Mouse (Mus musculus): Measurements from ENCODE around the gene Lrch1. TPM values are rescaled to one million over a fixed set of nuclear protein-coding genes. Genes with fewer than 3 reads are reported as not detected.

Lrch1 gene
- polyA plus RNA-seq, 1 experiment = 11.5 TPM

- H3K27me3 ChIP-seq (ENCODE audit: control insufficient read depth, insufficient read depth, low read length) = no peaks in the 10 kb centered on the region
- H3K27ac ChIP-seq (ENCODE audit: insufficient read depth, low read length) = no peak overlapping the region
- WGBS = 63% methylated on average over 2 of the region's 2 CpGs
- H3K4me3 ChIP-seq (ENCODE audit: extremely low read depth, insufficient read depth, insufficient read length) = no peak overlapping the region
- DNase-seq (ENCODE audit: low read depth in 1 of 2, low spot score in 2 of 2) = no peak
- no peaks in the 10 kb centered on the region for H3K36me3 ChIP-seq (ENCODE audit: control insufficient read depth, insufficient read depth, low read length)
- TF ChIP-seq POLR2A (IDR thresholded peaks at IDR 0.05; ENCODE audit: low read depth, low read length) = no peak
- no peak for TF ChIP-seq CTCF (IDR thresholded peaks at IDR 0.05; ENCODE audit: extremely low read depth, insufficient read depth, insufficient read length, insufficient replicate concordance)
- H3K4me1 ChIP-seq (ENCODE audit: control insufficient read depth, insufficient read depth, insufficient read length) = peaks cover 9% of the 10 kb centered on the region; the same call in 1 of the 2 replicates
Measured at GRCm38 (mm10) chr14:74830591-74830990, 117.1 kb downstream of the Lrch1 start.

GRCm38 (mm10) chr14:74822757-74823680 lies 124.7 kb downstream of the Lrch1 start:
- Histone ChIP-seq H3K27ac (ENCODE audit: insufficient read depth, low read length) (no peak overlapping the region), H3K4me3 (ENCODE audit: extremely low read depth, insufficient read depth, insufficient read length) (no peak overlapping the region), H3K36me3 (ENCODE audit: control insufficient read depth, insufficient read depth, low read length) (peaks cover 5% of the 10 kb centered on the region), H3K27me3 (ENCODE audit: control insufficient read depth, insufficient read depth, low read length) (no peaks in the 10 kb centered on the region), H3K4me1 (ENCODE audit: control insufficient read depth, insufficient read depth, insufficient read length) (no peaks in the 10 kb centered on the region)
- 86% methylated on average over 7 of the region's 7 CpGs for WGBS
- TF ChIP-seq POLR2A (IDR thresholded peaks at IDR 0.05; ENCODE audit: low read depth, low read length) (no peak), CTCF (IDR thresholded peaks at IDR 0.05; ENCODE audit: extremely low read depth, insufficient read depth, insufficient read length, insufficient replicate concordance) (no peak)
- DNase-seq (ENCODE audit: low read depth in 1 of 2, low spot score in 2 of 2) = no peak

- no peak overlapping the region for H3K27ac ChIP-seq (ENCODE audit: insufficient read depth, low read length)
- H3K4me1 ChIP-seq (ENCODE audit: control insufficient read depth, insufficient read depth, insufficient read length) = no peaks in the 10 kb centered on the region
- DNase-seq (ENCODE audit: low read depth in 1 of 2, low spot score in 2 of 2) = no peak
- H3K36me3 ChIP-seq (ENCODE audit: control insufficient read depth, insufficient read depth, low read length) = peaks cover 6% of the 10 kb centered on the region
- H3K4me3 ChIP-seq (ENCODE audit: extremely low read depth, insufficient read depth, insufficient read length) = no peak overlapping the region
- TF ChIP-seq POLR2A (IDR thresholded peaks at IDR 0.05; ENCODE audit: low read depth, low read length) = no peak
- TF ChIP-seq CTCF (IDR thresholded peaks at IDR 0.05; ENCODE audit: extremely low read depth, insufficient read depth, insufficient read length, insufficient replicate concordance) = no peak
- H3K27me3 ChIP-seq (ENCODE audit: control insufficient read depth, insufficient read depth, low read length) = no peaks in the 10 kb centered on the region
- 93% methylated on average over 2 of the region's 2 CpGs for WGBS
Measured at GRCm38 (mm10) chr14:74822048-74822447, 125.6 kb downstream of the Lrch1 start.

- Histone ChIP-seq H3K27ac (ENCODE audit: insufficient read depth, low read length) (no peak overlapping the region), H3K4me1 (ENCODE audit: control insufficient read depth, insufficient read depth, insufficient read length) (no peaks in the 10 kb centered on the region), H3K27me3 (ENCODE audit: control insufficient read depth, insufficient read depth, low read length) (no peaks in the 10 kb centered on the region), H3K36me3 (ENCODE audit: control insufficient read depth, insufficient read depth, low read length) (peaks cover 10% of the 10 kb centered on the region), H3K4me3 (ENCODE audit: extremely low read depth, insufficient read depth, insufficient read length) (no peak overlapping the region)
- no peak for DNase-seq (ENCODE audit: low read depth in 1 of 2, low spot score in 2 of 2)
- TF ChIP-seq POLR2A (IDR thresholded peaks at IDR 0.05; ENCODE audit: low read depth, low read length) = no peak
- TF ChIP-seq CTCF (IDR thresholded peaks at IDR 0.05; ENCODE audit: extremely low read depth, insufficient read depth, insufficient read length, insufficient replicate concordance) = no peak
- WGBS = 82% methylated on average over 11 of the region's 11 CpGs
Measured at GRCm38 (mm10) chr14:74820180-74820813, 127.4 kb downstream of the Lrch1 start.

- 93% methylated on average over 6 of the region's 6 CpGs for WGBS
- Histone ChIP-seq H3K4me1 (ENCODE audit: control insufficient read depth, insufficient read depth, insufficient read length) (no peaks in the 10 kb centered on the region), H3K4me3 (ENCODE audit: extremely low read depth, insufficient read depth, insufficient read length) (no peak overlapping the region), H3K27me3 (ENCODE audit: control insufficient read depth, insufficient read depth, low read length) (no peaks in the 10 kb centered on the region), H3K36me3 (ENCODE audit: control insufficient read depth, insufficient read depth, low read length) (peaks cover 20% of the 10 kb centered on the region), H3K27ac (ENCODE audit: insufficient read depth, low read length) (no peak overlapping the region)
- DNase-seq (ENCODE audit: low read depth in 1 of 2, low spot score in 2 of 2) = no peak
- no peak for TF ChIP-seq POLR2A (IDR thresholded peaks at IDR 0.05; ENCODE audit: low read depth, low read length)
Measured at GRCm38 (mm10) chr14:74816705-74817104, 131.0 kb downstream of the Lrch1 start.

- H3K4me1 ChIP-seq (ENCODE audit: control insufficient read depth, insufficient read depth, insufficient read length) = no peaks in the 10 kb centered on the region
- WGBS = 94% methylated on average over 17 of the region's 17 CpGs
- H3K4me3 ChIP-seq (ENCODE audit: extremely low read depth, insufficient read depth, insufficient read length) = no peak overlapping the region
- H3K36me3 ChIP-seq (ENCODE audit: control insufficient read depth, insufficient read depth, low read length) = peaks cover 35% of the 10 kb centered on the region
- H3K27ac ChIP-seq (ENCODE audit: insufficient read depth, low read length) = no peak overlapping the region
- H3K27me3 ChIP-seq (ENCODE audit: control insufficient read depth, insufficient read depth, low read length) = no peaks in the 10 kb centered on the region
- TF ChIP-seq POLR2A (IDR thresholded peaks at IDR 0.05; ENCODE audit: low read depth, low read length) (no peak), CTCF (IDR thresholded peaks at IDR 0.05; ENCODE audit: extremely low read depth, insufficient read depth, insufficient read length, insufficient replicate concordance) (no peak)
- no peak for DNase-seq (ENCODE audit: low read depth in 1 of 2, low spot score in 2 of 2)
Measured at GRCm38 (mm10) chr14:74814848-74815789, 132.6 kb downstream of the Lrch1 start.
